Mouse (Mus musculus): Measurements from ENCODE around the gene Pfn3. TPM values are rescaled to one million over a fixed set of nuclear protein-coding genes. Genes with fewer than 3 reads are reported as not detected.
"Not testable (repeated sequence)": the region's sequence is repeated elsewhere in the genome, so short reads cannot be mapped to it uniquely, and the experiment has no call there.

The Pfn3 gene
- polyA plus RNA-seq, 1 experiment from 2014 or later: not detected

GRCm38 (mm10) chr13:55443799-55444285 is 28.8 kb upstream of the Pfn3 start:
- ATAC-seq (ENCODE audit: low FRiP score): no peak
- H3K9ac ChIP-seq (ENCODE audit: low read depth, low read length): no peak overlapping the region
- 44% methylated on average over 9 of the region's 9 CpGs for WGBS
- no peak overlapping the region for H3K27ac ChIP-seq (ENCODE audit: low read depth, low read length)
- peaks cover 2% of the 10 kb centered on the region; the same call in 1 of the 2 replicates for H3K4me1 ChIP-seq (replicated peaks; ENCODE audit: control insufficient read depth, insufficient read depth, low read length)
- peak overlapping the region; percentile 70 for H3K4me2 ChIP-seq (replicated peaks; ENCODE audit: low read depth, low read length)
- H3K4me3 ChIP-seq (ENCODE audit: low read depth, low read length): peak overlapping the region; percentile 89
- no peaks in the 10 kb centered on the region for H3K36me3 ChIP-seq (ENCODE audit: control insufficient read depth, insufficient read depth, low read length)
- no peak for DNase-seq (ENCODE audit: low spot score)
- H3K9me3 ChIP-seq (ENCODE audit: control insufficient read depth, low read length): no peaks in the 10 kb centered on the region
- H3K27me3 ChIP-seq (ENCODE audit: control insufficient read depth, insufficient read depth, low read length): no peaks in the 10 kb centered on the region

GRCm38 (mm10) chr13:55437111-55437629 is 22.1 kb upstream of the Pfn3 start:
- not testable (repeated sequence) for H3K9me3 ChIP-seq (ENCODE audit: control insufficient read depth, low read length); DNase-seq (ENCODE audit: low spot score)

GRCm38 (mm10) chr13:55431889-55432685 is 17.1 kb upstream of the Pfn3 start:
- 80% methylated on average over 10 of the region's 10 CpGs for WGBS
- Histone ChIP-seq H3K4me1 (replicated peaks; ENCODE audit: control insufficient read depth, insufficient read depth, low read length) (no peaks in the 10 kb centered on the region), H3K9ac (ENCODE audit: low read depth, low read length) (no peak overlapping the region), H3K36me3 (ENCODE audit: control insufficient read depth, insufficient read depth, low read length) (no peaks in the 10 kb centered on the region), H3K4me2 (replicated peaks; ENCODE audit: low read depth, low read length) (no peak overlapping the region), H3K4me3 (ENCODE audit: low read depth, low read length) (no peak overlapping the region), H3K9me3 (ENCODE audit: control insufficient read depth, low read length) (no peaks in the 10 kb centered on the region), H3K27ac (ENCODE audit: low read depth, low read length) (no peak overlapping the region), H3K27me3 (ENCODE audit: control insufficient read depth, insufficient read depth, low read length) (no peaks in the 10 kb centered on the region)
- DNase-seq (ENCODE audit: low spot score) (no peak), ATAC-seq (ENCODE audit: low FRiP score) (no peak)

More at GRCm38 (mm10) chr13:55437111-55437629, 22.1 kb upstream of the Pfn3 start:
- H3K36me3 ChIP-seq (ENCODE audit: control insufficient read depth, insufficient read depth, low read length); H3K4me1 ChIP-seq (replicated peaks; ENCODE audit: control insufficient read depth, insufficient read depth, low read length); H3K4me2 ChIP-seq (replicated peaks; ENCODE audit: low read depth, low read length); ATAC-seq (ENCODE audit: low FRiP score); H3K27ac ChIP-seq (ENCODE audit: low read depth, low read length); H3K27me3 ChIP-seq (ENCODE audit: control insufficient read depth, insufficient read depth, low read length); H3K4me3 ChIP-seq (ENCODE audit: low read depth, low read length); H3K9ac ChIP-seq (ENCODE audit: low read depth, low read length): not testable (repeated sequence)
- 86% methylated on average over 14 of the region's 15 CpGs for WGBS

- H3K9ac ChIP-seq (ENCODE audit: low read depth, low read length): no peak overlapping the region
- DNase-seq (ENCODE audit: low spot score): no peak
- H3K36me3 ChIP-seq (ENCODE audit: control insufficient read depth, insufficient read depth, low read length): no peaks in the 10 kb centered on the region
- H3K4me3 ChIP-seq (ENCODE audit: low read depth, low read length): no peak overlapping the region
- no peak overlapping the region for H3K4me2 ChIP-seq (replicated peaks; ENCODE audit: low read depth, low read length)
- no peaks in the 10 kb centered on the region for H3K4me1 ChIP-seq (replicated peaks; ENCODE audit: control insufficient read depth, insufficient read depth, low read length)
- ATAC-seq (ENCODE audit: low FRiP score): no peak
- no peaks in the 10 kb centered on the region for H3K27me3 ChIP-seq (ENCODE audit: control insufficient read depth, insufficient read depth, low read length)
- H3K27ac ChIP-seq (ENCODE audit: low read depth, low read length): no peak overlapping the region
- no peaks in the 10 kb centered on the region for H3K9me3 ChIP-seq (ENCODE audit: control insufficient read depth, low read length)
- 77% methylated on average over 2 of the region's 2 CpGs for WGBS
These were observed 15.5 kb upstream of the Pfn3 start for GRCm38 (mm10) chr13:55430566-55430965.

- no peaks in the 10 kb centered on the region for H3K9me3 ChIP-seq (ENCODE audit: control insufficient read depth, low read length)
- H3K27ac ChIP-seq (ENCODE audit: low read depth, low read length): no peak overlapping the region
- no peaks in the 10 kb centered on the region for H3K36me3 ChIP-seq (ENCODE audit: control insufficient read depth, insufficient read depth, low read length)
- no peaks in the 10 kb centered on the region for H3K4me1 ChIP-seq (replicated peaks; ENCODE audit: control insufficient read depth, insufficient read depth, low read length)
- DNase-seq (ENCODE audit: low spot score) (no peak), ATAC-seq (ENCODE audit: low FRiP score) (no peak)
- H3K4me2 ChIP-seq (replicated peaks; ENCODE audit: low read depth, low read length): no peak overlapping the region
- H3K9ac ChIP-seq (ENCODE audit: low read depth, low read length): no peak overlapping the region
- no peaks in the 10 kb centered on the region for H3K27me3 ChIP-seq (ENCODE audit: control insufficient read depth, insufficient read depth, low read length)
- H3K4me3 ChIP-seq (ENCODE audit: low read depth, low read length): no peak overlapping the region
- WGBS: 70% methylated on average over 12 of the region's 12 CpGs
These were observed 14.3 kb upstream of the Pfn3 start for GRCm38 (mm10) chr13:55429226-55429888.

GRCm38 (mm10) chr13:55426613-55427012 is 11.6 kb upstream of the Pfn3 start, which contains the start of gene F12:
F12 (minus strand) TSS chr13:55426793.
- no peak for DNase-seq (ENCODE audit: low spot score)
- no peak within 1 kb of the TSS for H3K4me2 ChIP-seq (replicated peaks; ENCODE audit: low read depth, low read length)
- no peak within 1 kb of the TSS for H3K27ac ChIP-seq (ENCODE audit: low read depth, low read length)
- no peaks in the 10 kb centered on the region for H3K4me1 ChIP-seq (replicated peaks; ENCODE audit: control insufficient read depth, insufficient read depth, low read length)
- peaks cover 7% of the 10 kb centered on the region for H3K27me3 ChIP-seq (ENCODE audit: control insufficient read depth, insufficient read depth, low read length)
- H3K9ac ChIP-seq (ENCODE audit: low read depth, low read length): no peak within 1 kb of the TSS
- 91% methylated on average over 10 of the region's 10 CpGs for WGBS
- no peaks in the 10 kb centered on the region for H3K9me3 ChIP-seq (ENCODE audit: control insufficient read depth, low read length)
- no peak within 1 kb of the TSS for H3K4me3 ChIP-seq (ENCODE audit: low read depth, low read length)
- H3K36me3 ChIP-seq (ENCODE audit: control insufficient read depth, insufficient read depth, low read length): no peaks in the 10 kb centered on the region
- no peak for ATAC-seq (ENCODE audit: low FRiP score)

- peaks cover 3% of the 10 kb centered on the region; the same call in 1 of the 2 replicates for H3K4me1 ChIP-seq (replicated peaks; ENCODE audit: control insufficient read depth, insufficient read depth, low read length)
- peak overlapping the region; percentile 17; the same call in 1 of the 2 replicates for H3K4me3 ChIP-seq (ENCODE audit: low read depth, low read length)
- WGBS: 13% methylated on average over 35 of the region's 35 CpGs
- H3K27ac ChIP-seq (ENCODE audit: low read depth, low read length): no peak overlapping the region
- H3K36me3 ChIP-seq (ENCODE audit: control insufficient read depth, insufficient read depth, low read length): no peaks in the 10 kb centered on the region
- no peak overlapping the region; the same call in 1 of the 2 replicates for H3K9ac ChIP-seq (ENCODE audit: low read depth, low read length)
- H3K27me3 ChIP-seq (ENCODE audit: control insufficient read depth, insufficient read depth, low read length): peaks cover 40% of the 10 kb centered on the region
- ATAC-seq (ENCODE audit: low FRiP score): peak; percentile 54; the same call in 1 of the 2 replicates
- H3K4me2 ChIP-seq (replicated peaks; ENCODE audit: low read depth, low read length): peak overlapping the region; percentile 30
- no peaks in the 10 kb centered on the region for H3K9me3 ChIP-seq (ENCODE audit: control insufficient read depth, low read length)
- DNase-seq (ENCODE audit: low spot score): peak; percentile 73
These were observed 6.1 kb upstream of the Pfn3 start for GRCm38 (mm10) chr13:55420933-55421800.
